Mouse (Mus musculus) liver, postnatal 0 days (tissue): ENCODE results near the gene Adtrp. TPM values are rescaled to one million over a fixed set of nuclear protein-coding genes. Genes with fewer than 3 reads are reported as not detected.

ENCODE experiments used
- ATAC-seq: fragments of 200-750 bp; cut with Nextera tagmentation; 2 replicates; pipeline ENCODE4 v1.8.0; 2017; ENCODE audit warnings: mild to moderate bottlenecking, moderate library complexity
- DNase-seq: peaks from one replicate; pipeline ENCODE4 v3.0.0-alpha.2; 2016
- H3K27ac ChIP-seq: fragments of 300-500 bp; sonication (generic); 2 replicates; pipeline ENCODE4 v1.5.1; 2014; ENCODE audit warnings: antibody characterized with exemption, moderate library complexity, mild to moderate bottlenecking, low read depth
- H3K27me3 ChIP-seq: fragments of 300-500 bp; sonication (generic); 2 replicates; pipeline ENCODE4 v1.6.1; 2014; ENCODE audit warnings: low read length, control low read depth, mixed read lengths; ENCODE audit not compliant: insufficient read depth
- H3K36me3 ChIP-seq: fragments of 300-500 bp; sonication (generic); replicated peaks from 2 replicates; pipeline ENCODE4 v1.6.1; 2014; ENCODE audit warnings: mild to moderate bottlenecking, control low read depth, low read length, moderate library complexity, mixed read lengths; ENCODE audit not compliant: insufficient read depth
- H3K4me1 ChIP-seq: fragments of 300-500 bp; sonication (generic); 2 replicates; pipeline ENCODE4 v1.6.1; 2014; ENCODE audit warnings: antibody characterized with exemption, mild to moderate bottlenecking, control low read depth; ENCODE audit not compliant: insufficient read depth
- H3K4me2 ChIP-seq: fragments of 300-500 bp; sonication (generic); 2 replicates; pipeline ENCODE4 v1.6.1; 2014; ENCODE audit warnings: low read depth, mild to moderate bottlenecking, low read length, moderate library complexity, mixed read lengths
- H3K4me3 ChIP-seq: fragments of 300-500 bp; sonication (generic); 2 replicates; pipeline ENCODE4 v1.5.1; 2014; ENCODE audit warnings: low read depth, low read length
- H3K9ac ChIP-seq: fragments of 300-500 bp; sonication (generic); replicated peaks from 2 replicates; pipeline ENCODE4 v1.6.1; 2014; ENCODE audit warnings: mild to moderate bottlenecking, moderate library complexity
- H3K9me3 ChIP-seq: fragments of 300-500 bp; sonication (generic); 2 replicates; pipeline ENCODE4 v1.6.1; 2016; ENCODE audit warnings: mild to moderate bottlenecking, control low read depth, low read length, mixed read lengths
- CTCF ChIP-seq: sonication (generic); IDR thresholded peaks from 2 replicates; pipeline ENCODE4 v1.5.1; 2016; ENCODE audit warnings: antibody characterized with exemption, low read depth
- EP300 ChIP-seq: IDR thresholded peaks from 2 replicates; pipeline ENCODE4 v1.6.1; 2016; ENCODE audit warnings: antibody characterized with exemption, low read depth, mild to moderate bottlenecking
- WGBS: fragments of 180-500 bp; shearing (Covaris S2); extraction: QIAGEN DNeasy Blood & Tissue Kit; methylation state at CpG from one replicate; pipeline ENCODE4 v1.1.7; 2014; ENCODE audit not compliant: insufficient replicate concordance; 5-methylcytosine and 5-hydroxymethylcytosine counted together
- polyA plus RNA-seq: library from polyadenylated mRNA; unstranded; fragments of >200 nt; fragmentation: Nextera tagmentation; extraction: Ambion mirVana; gene quantifications from 2 replicates; pipeline ENCODE4 v1.2.1, GENCODE M21; 2015

Adtrp gene
- polyA plus RNA-seq, 1 experiment from 2014 or later = 94.2 TPM

GRCm38 (mm10) chr13:41845013-41845412 is 2.5 kb downstream of the Adtrp start:
- H3K27me3 ChIP-seq = no peaks in the 10 kb centered on the region
- no peak overlapping the region for H3K4me2 ChIP-seq
- H3K9me3 ChIP-seq = no peaks in the 10 kb centered on the region
- no peak overlapping the region for H3K4me3 ChIP-seq
- 59% methylated on average over 5 of the region's 5 CpGs for WGBS
- no peak overlapping the region for H3K9ac ChIP-seq
- DNase-seq = no peak
- H3K27ac ChIP-seq = no peak overlapping the region
- TF ChIP-seq EP300 (no peak), CTCF (no peak)
- H3K4me1 ChIP-seq = no peaks in the 10 kb centered on the region
- no peak for ATAC-seq
- no peaks in the 10 kb centered on the region for H3K36me3 ChIP-seq

- peak; percentile 82 for ATAC-seq
- Histone ChIP-seq H3K4me3 (no peak overlapping the region), H3K4me1 (no peaks in the 10 kb centered on the region), H3K9ac (no peak overlapping the region), H3K36me3 (no peaks in the 10 kb centered on the region), H3K9me3 (no peaks in the 10 kb centered on the region), H3K27ac (no peak overlapping the region), H3K27me3 (no peaks in the 10 kb centered on the region), H3K4me2 (no peak overlapping the region)
- TF ChIP-seq EP300 = 0 out of 2 replicates have a peak, but pooled peaks have one; percentile 23
- no peak for TF ChIP-seq CTCF
- 65% methylated on average over 4 of the region's 4 CpGs for WGBS
- DNase-seq = no peak
Observed at GRCm38 (mm10) chr13:41844071-41844470, 3.4 kb downstream of the Adtrp start.

- H3K4me2 ChIP-seq = no peak overlapping the region
- WGBS = 87% methylated on average over 8 of the region's 8 CpGs
- H3K27ac ChIP-seq = no peak overlapping the region
- no peaks in the 10 kb centered on the region for H3K36me3 ChIP-seq
- no peaks in the 10 kb centered on the region for H3K27me3 ChIP-seq
- ATAC-seq (no peak), DNase-seq (no peak)
- no peak overlapping the region for H3K9ac ChIP-seq
- TF ChIP-seq CTCF (no peak), EP300 (no peak)
- peaks cover 1% of the 10 kb centered on the region; the same call in 1 of the 2 replicates for H3K4me1 ChIP-seq
- no peak overlapping the region for H3K4me3 ChIP-seq
- no peaks in the 10 kb centered on the region for H3K9me3 ChIP-seq
Observed at GRCm38 (mm10) chr13:41833614-41834139, 13.8 kb downstream of the Adtrp start.

GRCm38 (mm10) chr13:41828296-41828754 is 19.2 kb downstream of the Adtrp start:
- Histone ChIP-seq H3K4me1 (peaks cover 6% of the 10 kb centered on the region), H3K9me3 (no peaks in the 10 kb centered on the region), H3K4me2 (peak overlapping the region; percentile 45), H3K27ac (peak overlapping the region; percentile 90), H3K4me3 (peak overlapping the region; percentile 13; the same call in 1 of the 2 replicates), H3K27me3 (no peaks in the 10 kb centered on the region), H3K9ac (no peak overlapping the region), H3K36me3 (no peaks in the 10 kb centered on the region)
- WGBS = 65% methylated on average over 8 of the region's 8 CpGs
- peak; percentile 56 for DNase-seq
- TF ChIP-seq CTCF (no peak), EP300 (peak; percentile 93)
- ATAC-seq = peak; percentile 96

- no peak for DNase-seq
- Histone ChIP-seq H3K4me2 (peak overlapping the region; percentile 45), H3K9ac (no peak overlapping the region)
Observed at GRCm38 (mm10) chr13:41827581-41827980, 19.9 kb downstream of the Adtrp start.

GRCm38 (mm10) chr13:41825379-41825966 is 22.0 kb downstream of the Adtrp start:
- ATAC-seq = no peak
- no peaks in the 10 kb centered on the region for H3K9me3 ChIP-seq
- H3K27me3 ChIP-seq = no peaks in the 10 kb centered on the region
- H3K4me3 ChIP-seq = no peak overlapping the region
- no peak overlapping the region for H3K9ac ChIP-seq
- H3K27ac ChIP-seq = no peak overlapping the region
- WGBS = 38% methylated on average over 11 of the region's 11 CpGs
- peak; percentile 36 for DNase-seq
- peaks cover 6% of the 10 kb centered on the region for H3K4me1 ChIP-seq
- no peak for TF ChIP-seq EP300
- TF ChIP-seq CTCF = no peak
- H3K4me2 ChIP-seq = peak overlapping the region; percentile 27; the same call in 1 of the 2 replicates
- no peaks in the 10 kb centered on the region for H3K36me3 ChIP-seq

More at GRCm38 (mm10) chr13:41827581-41827980, 19.9 kb downstream of the Adtrp start:
- Histone ChIP-seq H3K9me3 (no peaks in the 10 kb centered on the region), H3K4me3 (0 out of 2 replicates have a peak overlapping the region, but pooled peaks have one; percentile 13), H3K36me3 (no peaks in the 10 kb centered on the region), H3K27ac (peak overlapping the region; percentile 90), H3K27me3 (no peaks in the 10 kb centered on the region), H3K4me1 (peaks cover 6% of the 10 kb centered on the region)
- ATAC-seq = no peak
- WGBS = 78% methylated on average over 5 of the region's 5 CpGs
- TF ChIP-seq EP300 = no peak
- TF ChIP-seq CTCF = no peak
